Mouse (Mus musculus) megakaryocyte progenitor cell, adult 5-6 weeks (primary cell): ENCODE data around the gene Chml. TPM values are rescaled to one million over a fixed set of nuclear protein-coding genes. Genes with fewer than 3 reads are reported as not detected.
A peak's percentile ranks its signal among the peaks of the same experiment; 100 is the strongest.

Source experiments
- ATAC-seq: replicated peaks from 2 replicates; pipeline ENCODE4 v1.8.0; 2016; ENCODE audit warnings: mild to moderate bottlenecking, moderate TSS enrichment, inconsistent platforms; ENCODE audit not compliant: poor library complexity
- total RNA-seq, 2 experiments: library from RNA; stranded (forward) in 1 of 2; stranded (reverse) in 1 of 2; fragments of 157-497, 149-512 nt in 1 of 2; fragments of 200-1000 nt in 1 of 2; gene quantifications; 2 replicates each; pipeline versions ENCODE4 v1.2.3 to v1.2.4; 2015 to 2017

Gene Chml
- total RNA-seq, 2 experiments from 2014 or later, result 11.8 to 17.1 TPM

DNA sequence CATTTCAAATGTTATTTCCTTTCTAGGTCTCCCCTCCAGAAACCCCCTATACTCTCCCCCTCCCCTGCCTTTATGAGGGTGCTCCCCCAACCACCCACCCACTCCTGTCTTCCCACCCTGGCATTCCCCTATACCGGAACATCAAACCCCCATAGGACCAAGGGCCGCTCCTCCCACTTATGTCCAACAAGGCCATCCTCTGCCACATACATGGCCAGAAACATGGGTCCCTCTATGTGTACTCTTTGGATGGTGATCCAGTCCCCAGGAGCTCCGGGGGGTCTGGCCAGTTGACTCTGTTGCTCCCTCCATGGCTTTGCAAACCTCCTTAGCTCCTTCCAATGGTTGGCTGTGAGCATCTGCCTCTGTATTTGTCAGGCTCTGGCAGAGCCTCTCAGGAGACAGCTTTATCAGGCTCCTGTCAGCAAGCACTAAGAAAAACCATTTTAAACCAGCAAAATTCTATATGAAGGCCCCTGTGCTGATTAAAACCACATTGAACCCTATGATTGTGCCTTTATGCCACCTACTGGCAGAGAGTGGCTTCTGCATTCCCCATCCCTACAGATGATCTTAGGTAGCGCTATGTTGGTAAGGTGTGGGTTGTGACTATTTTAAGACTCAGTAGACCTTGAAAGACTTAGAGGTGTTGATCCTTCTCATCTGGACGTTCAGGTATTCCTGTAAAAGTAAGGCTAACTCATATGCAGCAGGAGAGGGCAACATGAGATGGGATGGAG lies 23.9 kb downstream of the Chml start:
- ATAC-seq, result peak; percentile 96

DNA sequence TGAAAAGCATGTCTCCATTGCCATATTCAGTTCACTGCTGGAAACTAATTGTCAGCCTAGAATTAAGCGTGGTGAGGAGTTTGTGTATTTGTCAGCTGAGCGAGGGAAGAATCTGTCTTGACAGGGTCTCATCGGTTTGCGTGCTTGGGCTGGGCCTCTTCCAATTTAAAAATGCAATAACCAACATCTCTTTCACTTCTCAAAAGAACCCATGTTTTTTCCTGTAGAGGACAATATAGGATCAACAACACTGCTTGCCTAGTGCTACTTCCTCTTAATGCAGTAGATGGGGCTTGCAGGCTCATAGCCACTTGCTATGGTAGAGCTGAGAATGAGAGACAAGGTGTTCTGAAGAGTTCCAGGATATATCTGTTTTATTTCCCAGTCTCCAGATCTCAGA lies 32.8 kb downstream of the Chml start:
- ATAC-seq, result peak; percentile 89

- ATAC-seq, result no peak
Observed at GRCm38 (mm10) chr1:175648615-175649014, 44.1 kb downstream of the Chml start.

GRCm38 (mm10) chr1:175646952-175647351 lies 45.7 kb downstream of the Chml start:
- ATAC-seq, result peak; percentile 79

- ATAC-seq, result peak; percentile 13
Observed at GRCm38 (mm10) chr1:175643496-175644265, 49.0 kb downstream of the Chml start.

DNA sequence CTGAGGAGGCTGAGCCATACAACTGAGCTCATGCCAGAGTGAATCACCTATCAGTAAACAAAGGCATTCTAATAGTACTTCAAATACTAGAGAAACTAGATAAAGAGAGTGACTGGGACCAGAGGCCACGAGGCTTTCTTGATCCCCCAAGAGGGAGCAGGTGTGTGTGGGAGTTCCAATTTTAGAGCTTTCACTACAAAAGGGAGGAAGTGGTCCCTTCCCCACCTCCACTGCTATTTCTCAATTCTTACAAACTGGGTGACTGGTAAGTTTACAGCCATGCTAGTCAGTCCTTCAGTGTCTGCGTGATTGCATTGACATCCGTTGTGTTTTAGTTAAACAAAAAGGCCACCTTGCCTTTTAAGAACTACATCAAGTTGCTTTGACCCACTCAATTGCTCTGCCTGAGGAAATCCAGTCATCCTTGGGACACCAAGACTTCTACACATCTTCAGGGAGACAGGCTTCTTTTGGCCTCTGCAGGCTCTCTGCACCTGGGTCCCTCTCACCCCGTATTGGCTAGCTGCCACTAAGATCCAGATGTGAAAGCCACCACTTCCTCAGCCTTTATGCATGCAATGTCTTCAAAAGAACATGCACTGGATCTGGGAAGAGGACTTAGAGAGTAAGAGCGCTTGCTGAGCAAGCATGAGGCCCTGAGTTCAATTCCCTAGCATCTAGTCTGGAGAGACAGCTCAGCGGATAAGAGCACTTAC lies 52.1 kb downstream of the Chml start:
- ATAC-seq, result peak; percentile 55

GRCm38 (mm10) chr1:175639072-175639471 lies 53.6 kb downstream of the Chml start:
- no peak for ATAC-seq

GRCm38 (mm10) chr1:175637677-175638076 lies 55.0 kb downstream of the Chml start:
- ATAC-seq, result peak; percentile 68

- ATAC-seq, result no peak
Observed at GRCm38 (mm10) chr1:175632470-175632869, 60.2 kb downstream of the Chml start.

Other genes starting within 250 kb of the Chml start
- gene Rgs7, start 200.4 kb downstream of the Chml start, total RNA-seq (2015), result not detected in 2 replicates
- not detected in 2 replicates for gene Rgs7, start 200.4 kb downstream of the Chml start, total RNA-seq (2017)
- gene Kmo, start 72.5 kb downstream of the Chml start, total RNA-seq (2015), result 3.0 and 3.4 TPM in 2 replicates
- 6.4 and 7.1 TPM in 2 replicates for gene Kmo, start 72.5 kb downstream of the Chml start, total RNA-seq (2017)
- 162 and 179 TPM in 2 replicates for gene Fh1, start 67.3 kb downstream of the Chml start, total RNA-seq (2015)
- gene Fh1, start 67.3 kb downstream of the Chml start, total RNA-seq (2017), result 104 and 121 TPM in 2 replicates
- gene Opn3, start 125 bp downstream of the Chml start, total RNA-seq (2015), result 0.25 and 0.88 TPM in 2 replicates
- gene Opn3, start 125 bp downstream of the Chml start, total RNA-seq (2017), result 0.30 and 0.37 TPM in 2 replicates
- not detected in 2 replicates for gene Wdr64, start 5.7 kb upstream of the Chml start, total RNA-seq (2015)
- not detected in 2 replicates for gene Wdr64, start 5.7 kb upstream of the Chml start, total RNA-seq (2017)
- gene Exo1, start 187.7 kb upstream of the Chml start, total RNA-seq (2015), result 59.1 and 64.4 TPM in 2 replicates
- gene Exo1, start 187.7 kb upstream of the Chml start, total RNA-seq (2017), result 30.8 and 30.9 TPM in 2 replicates
- gene Gm38100, start 227.4 kb upstream of the Chml start, total RNA-seq (2015), result not detected in 2 replicates
- gene Gm38100, start 227.4 kb upstream of the Chml start, total RNA-seq (2017), result not detected in 2 replicates